Mouse (Mus musculus) forebrain, embryonic 15.5 days (tissue): ENCODE measurements around the gene Rnf128. TPM values are rescaled to one million over a fixed set of nuclear protein-coding genes. Genes with fewer than 3 reads are reported as not detected.
"Not testable (repeated sequence)": the region's sequence is repeated elsewhere in the genome, so short reads cannot be mapped to it uniquely, and the experiment has no call there.

Experiments
- ATAC-seq: fragments of 200-750 bp; cut with Nextera tagmentation; replicated peaks from 2 replicates; pipeline ENCODE4 v1.8.0; 2017; ENCODE audit warnings: mild to moderate bottlenecking, moderate TSS enrichment, moderate library complexity
- H3K27ac ChIP-seq: fragments of 300-500 bp; sonication (generic); replicated peaks from 2 replicates; pipeline ENCODE4 v1.5.1; 2015; ENCODE audit warnings: mild to moderate bottlenecking, inconsistent platforms
- H3K27me3 ChIP-seq: fragments of 300-500 bp; sonication (generic); 2 replicates; pipeline ENCODE4 v1.6.1; 2015; ENCODE audit warnings: inconsistent platforms
- H3K36me3 ChIP-seq: fragments of 300-500 bp; sonication (generic); 2 replicates; pipeline ENCODE4 v1.6.1; 2015; ENCODE audit warnings: mild to moderate bottlenecking, inconsistent platforms
- H3K4me1 ChIP-seq: fragments of 300-500 bp; sonication (generic); 2 replicates; pipeline ENCODE4 v1.6.1; 2015; ENCODE audit warnings: inconsistent platforms
- H3K4me2 ChIP-seq: fragments of 300-500 bp; sonication (generic); replicated peaks from 2 replicates; pipeline ENCODE4 v1.6.1; 2015; ENCODE audit warnings: mild to moderate bottlenecking, inconsistent platforms
- H3K4me3 ChIP-seq: fragments of 300-500 bp; sonication (generic); 2 replicates; pipeline ENCODE4 v1.5.1; 2015; ENCODE audit warnings: mild to moderate bottlenecking, inconsistent platforms
- H3K9ac ChIP-seq: fragments of 300-500 bp; sonication (generic); replicated peaks from 2 replicates; pipeline ENCODE4 v1.6.1; 2015; ENCODE audit warnings: mild to moderate bottlenecking, inconsistent platforms
- H3K9me3 ChIP-seq: fragments of 300-500 bp; sonication (generic); 2 replicates; pipeline ENCODE4 v1.6.1; 2016; ENCODE audit warnings: inconsistent platforms
- WGBS: fragments of 180-500 bp; shearing (Covaris S2); methylation state at CpG from one replicate; pipeline ENCODE4 v1.1.7; 2015; ENCODE audit warnings: mixed read lengths; 5-methylcytosine and 5-hydroxymethylcytosine counted together
- polyA plus RNA-seq: library from polyadenylated mRNA; unstranded; fragments of >200 nt; fragmentation: Nextera tagmentation; extraction: Ambion mirVana; gene quantifications from 2 replicates; pipeline ENCODE4 v1.2.1, GENCODE M21; 2015

Gene Rnf128
- polyA plus RNA-seq, 1 experiment from 2014 or later = 3.1 TPM

DNA sequence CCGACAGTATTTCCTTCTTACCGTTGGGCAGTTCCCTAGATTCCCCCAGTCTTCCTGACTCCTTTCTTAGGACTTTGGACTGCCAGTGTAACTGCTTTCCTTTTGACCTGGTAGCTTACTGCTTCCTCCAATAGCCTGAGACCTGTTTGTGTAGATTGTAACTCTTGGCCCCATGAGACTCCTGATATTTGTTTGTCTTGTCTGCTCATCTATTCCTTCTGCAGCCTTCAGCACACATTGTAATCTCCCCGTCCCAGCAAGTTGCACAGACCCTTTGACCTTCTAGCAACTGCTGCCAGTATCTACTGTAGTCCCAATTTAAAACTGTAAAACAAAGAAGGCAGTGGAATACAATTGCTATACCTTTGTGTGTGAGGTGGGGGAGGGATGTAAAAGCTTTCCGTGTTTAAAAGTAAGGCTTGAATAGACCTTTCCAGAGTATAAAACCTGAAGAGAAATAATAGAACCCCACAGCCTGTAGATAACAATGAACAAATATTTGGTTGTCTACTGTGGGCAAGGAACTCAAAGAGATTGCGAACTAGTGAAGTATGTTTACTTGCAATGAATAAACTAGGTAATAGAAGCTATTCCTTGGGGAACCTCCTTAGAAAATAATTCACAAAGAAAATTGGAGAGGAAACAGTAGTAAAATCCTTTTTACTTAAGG is 726 bp upstream of the Rnf128 start:
- Histone ChIP-seq H3K4me2 (no peak overlapping the region), H3K9ac (no peak overlapping the region), H3K27ac (no peak overlapping the region), H3K4me1 (no peaks in the 10 kb centered on the region), H3K36me3 (no peaks in the 10 kb centered on the region), H3K9me3 (no peaks in the 10 kb centered on the region), H3K4me3 (no peak overlapping the region), H3K27me3 (no peaks in the 10 kb centered on the region)
- ATAC-seq = no peak
- WGBS = 74% methylated on average over 5 of the region's 5 CpGs

DNA sequence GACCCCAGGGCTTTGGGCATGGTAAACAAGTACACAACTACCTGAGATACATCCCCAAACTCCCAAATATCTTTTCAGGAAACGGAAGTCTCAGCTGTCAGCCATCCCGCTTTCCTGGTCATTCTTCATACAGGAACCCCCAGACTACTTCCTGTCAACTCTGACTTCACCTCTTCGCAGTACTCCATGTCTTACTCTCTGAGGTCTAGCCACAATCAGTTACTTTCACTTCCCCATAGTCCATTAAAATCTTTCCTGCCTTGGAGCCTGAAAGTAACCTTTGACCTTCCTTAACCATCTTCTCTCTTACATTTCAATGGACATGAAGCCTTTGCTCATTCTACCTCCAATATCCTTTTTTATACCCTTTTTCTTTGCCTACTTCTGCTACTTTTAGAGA is 6.9 kb downstream of the Rnf128 start:
- Histone ChIP-seq H3K27me3 (no peaks in the 10 kb centered on the region), H3K4me2 (no peak overlapping the region), H3K36me3 (no peaks in the 10 kb centered on the region), H3K9me3 (no peaks in the 10 kb centered on the region), H3K4me1 (no peaks in the 10 kb centered on the region), H3K27ac (no peak overlapping the region), H3K4me3 (no peak overlapping the region), H3K9ac (no peak overlapping the region)
- WGBS = 95% methylated on average over 3 of the region's 3 CpGs
- no peak for ATAC-seq

- Histone ChIP-seq H3K4me1 (no peaks in the 10 kb centered on the region), H3K9ac (no peak overlapping the region), H3K4me3 (no peak overlapping the region), H3K9me3 (no peaks in the 10 kb centered on the region), H3K27me3 (no peaks in the 10 kb centered on the region), H3K27ac (no peak overlapping the region), H3K36me3 (no peaks in the 10 kb centered on the region), H3K4me2 (no peak overlapping the region)
- 78% methylated on average over 6 of the region's 6 CpGs for WGBS
- no peak for ATAC-seq
Measured at GRCm38 (mm10) chrX:139578649-139579278, 15.6 kb downstream of the Rnf128 start.

DNA sequence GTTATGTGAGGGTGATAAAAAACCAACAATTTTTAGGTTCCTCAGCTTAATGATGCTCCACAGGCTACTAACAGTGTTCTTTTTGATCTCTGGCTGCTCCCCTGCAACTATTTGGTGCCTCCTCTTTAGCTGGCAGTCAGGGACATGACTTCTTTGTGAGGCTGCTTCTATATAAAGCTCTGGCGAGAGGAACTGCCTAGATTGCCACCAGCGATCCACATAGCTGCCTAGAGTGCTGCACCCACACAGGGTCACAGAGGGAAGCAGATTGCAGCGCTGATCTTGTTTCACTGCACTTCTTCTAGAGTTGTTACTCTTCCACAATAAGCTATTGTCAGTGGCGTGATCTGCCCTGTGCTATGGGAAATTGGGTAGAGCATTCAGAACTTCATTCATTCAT is 20.5 kb downstream of the Rnf128 start:
- WGBS = 44% methylated on average over 4 of the region's 4 CpGs
- Histone ChIP-seq H3K4me1 (no peaks in the 10 kb centered on the region), H3K27ac (no peak overlapping the region), H3K9ac (no peak overlapping the region), H3K27me3 (no peaks in the 10 kb centered on the region), H3K36me3 (no peaks in the 10 kb centered on the region), H3K4me3 (no peak overlapping the region), H3K4me2 (no peak overlapping the region), H3K9me3 (no peaks in the 10 kb centered on the region)
- ATAC-seq = no peak

DNA sequence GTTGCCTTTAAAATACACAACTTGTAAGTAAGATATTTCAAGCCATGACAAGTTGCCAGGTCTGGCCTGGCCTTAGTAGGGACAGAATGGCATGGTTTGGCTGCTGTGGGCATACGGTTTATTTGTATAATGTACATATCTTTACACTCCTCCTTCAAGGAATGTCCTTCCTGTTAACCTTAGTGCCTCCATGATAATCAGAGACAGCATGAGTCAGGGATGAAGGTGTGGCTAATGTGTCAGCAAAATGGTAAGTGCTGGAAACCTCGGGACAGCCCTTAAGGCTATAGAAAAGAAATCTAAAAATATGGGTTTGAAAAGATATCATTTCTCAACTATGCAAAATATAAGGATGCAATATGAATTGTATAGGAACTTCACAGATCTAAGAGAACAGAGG is 23.6 kb downstream of the Rnf128 start:
- not testable (repeated sequence) for H3K4me3 ChIP-seq, H3K36me3 ChIP-seq, H3K9ac ChIP-seq, H3K4me2 ChIP-seq, H3K9me3 ChIP-seq, H3K27me3 ChIP-seq, H3K27ac ChIP-seq, H3K4me1 ChIP-seq, ATAC-seq
- 88% methylated on average over 2 of the region's 2 CpGs for WGBS

DNA sequence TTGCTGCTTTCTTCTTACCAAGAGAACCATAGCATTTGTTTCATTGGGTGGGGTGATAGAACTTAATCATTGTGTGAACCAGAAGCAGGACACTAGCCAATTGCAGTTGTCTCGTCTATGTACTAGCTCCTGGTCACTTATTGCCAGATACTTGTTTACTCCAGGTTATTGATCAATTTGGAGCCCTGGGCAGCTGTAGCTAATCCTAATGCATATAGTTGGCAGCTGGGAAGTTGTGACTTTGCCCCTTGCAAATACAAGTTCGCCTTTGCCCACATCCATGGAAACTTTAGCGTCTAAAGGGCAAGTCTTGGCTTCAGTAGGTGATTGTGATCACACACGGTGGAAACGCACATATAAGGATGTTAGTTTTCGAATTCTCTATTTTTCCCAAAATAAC is 33.3 kb downstream of the Rnf128 start:
- Histone ChIP-seq H3K4me1 (no peaks in the 10 kb centered on the region), H3K9me3 (no peaks in the 10 kb centered on the region), H3K9ac (no peak overlapping the region), H3K27ac (no peak overlapping the region), H3K4me2 (no peak overlapping the region), H3K4me3 (no peak overlapping the region), H3K27me3 (no peaks in the 10 kb centered on the region), H3K36me3 (no peaks in the 10 kb centered on the region)
- 90% methylated on average over 6 of the region's 6 CpGs for WGBS
- ATAC-seq = no peak

DNA sequence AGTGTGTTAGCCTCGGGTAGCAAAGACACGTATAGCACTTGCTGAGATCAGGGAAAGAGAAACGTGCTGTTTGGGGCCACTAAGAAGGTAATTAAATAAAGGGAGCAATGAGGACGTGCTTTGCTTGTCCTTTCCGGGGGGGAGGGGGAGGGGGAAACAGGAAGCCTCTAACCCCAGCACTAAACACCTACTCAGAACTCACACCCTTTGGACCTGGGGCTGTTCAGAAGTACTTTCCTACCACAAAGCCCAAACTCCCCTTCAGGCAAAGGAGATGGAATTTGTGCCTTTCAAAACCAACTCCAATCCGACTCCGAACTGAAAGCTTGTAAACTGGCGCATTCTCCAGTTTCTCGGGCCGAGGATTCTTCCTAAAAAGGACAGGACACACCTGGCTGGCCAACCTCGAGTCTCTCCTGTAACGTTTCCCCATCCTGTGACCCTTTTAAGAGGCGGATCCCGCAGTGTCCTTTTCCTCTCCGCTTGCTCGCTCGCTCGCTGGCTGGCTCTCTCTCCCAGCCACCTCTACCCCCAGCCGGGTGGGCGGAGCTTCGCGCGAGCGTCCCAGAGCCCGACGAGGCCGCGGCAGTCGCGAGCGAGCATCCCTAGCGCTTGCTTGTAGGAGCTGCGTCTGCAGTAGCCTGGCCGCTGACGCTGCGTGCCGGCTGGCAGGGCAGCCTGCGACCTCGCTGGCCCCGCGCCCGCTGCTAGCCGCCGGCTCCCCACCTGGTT is 47.1 kb downstream of the Rnf128 start:
- 0 out of 2 replicates have a peak, but pooled peaks cover 3% of the 10 kb centered on the region for H3K27me3 ChIP-seq
- WGBS = 15% methylated on average over 44 of the region's 44 CpGs
- H3K9ac ChIP-seq = peak overlapping the region; percentile 47
- no peaks in the 10 kb centered on the region for H3K4me1 ChIP-seq
- no peak overlapping the region for H3K27ac ChIP-seq
- peak overlapping the region; percentile 80 for H3K4me2 ChIP-seq
- ATAC-seq = peak; percentile 99
- no peaks in the 10 kb centered on the region for H3K36me3 ChIP-seq
- no peaks in the 10 kb centered on the region for H3K9me3 ChIP-seq
- peak overlapping the region; percentile 68 for H3K4me3 ChIP-seq

- ATAC-seq = peak; percentile 87
- WGBS = 22% methylated on average over 54 of the region's 54 CpGs
- Histone ChIP-seq H3K4me1 (no peaks in the 10 kb centered on the region), H3K36me3 (no peaks in the 10 kb centered on the region), H3K9ac (peak overlapping the region; percentile 47), H3K4me2 (peak overlapping the region; percentile 80), H3K9me3 (no peaks in the 10 kb centered on the region), H3K27me3 (0 out of 2 replicates have a peak, but pooled peaks cover 3% of the 10 kb centered on the region), H3K4me3 (peak overlapping the region; percentile 68), H3K27ac (no peak overlapping the region)
Measured at GRCm38 (mm10) chrX:139610765-139611300, 47.7 kb downstream of the Rnf128 start.

- 0 out of 2 replicates have a peak, but pooled peaks cover 3% of the 10 kb centered on the region for H3K27me3 ChIP-seq
- no peaks in the 10 kb centered on the region for H3K36me3 ChIP-seq
- H3K4me3 ChIP-seq = no peak overlapping the region
- H3K9me3 ChIP-seq = no peaks in the 10 kb centered on the region
- H3K9ac ChIP-seq = no peak overlapping the region
- no peak overlapping the region for H3K4me2 ChIP-seq
- H3K4me1 ChIP-seq = no peaks in the 10 kb centered on the region
- no peak overlapping the region for H3K27ac ChIP-seq
- ATAC-seq = no peak
- 84% methylated on average over 2 of the region's 2 CpGs for WGBS
Measured at GRCm38 (mm10) chrX:139614761-139615160, 51.6 kb downstream of the Rnf128 start.

DNA sequence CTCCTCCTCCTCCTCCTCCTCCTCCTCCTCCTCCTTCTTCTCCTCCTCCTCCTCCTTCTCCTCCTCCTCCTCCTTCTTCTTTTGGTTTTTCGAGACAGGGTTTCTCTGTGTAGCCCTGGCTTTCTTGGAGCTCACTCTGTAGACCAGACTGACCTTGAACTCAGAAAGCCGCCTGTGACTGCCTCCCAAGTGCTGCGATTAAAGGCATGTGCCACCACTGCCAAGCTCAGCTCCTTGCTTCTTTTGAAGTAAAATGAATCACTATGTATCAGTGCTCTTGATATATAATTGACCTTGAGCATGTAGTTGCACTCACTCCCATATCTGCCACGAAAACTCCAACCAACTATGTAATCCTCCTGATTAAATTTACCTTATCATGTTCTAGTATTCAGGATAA is 59.0 kb downstream of the Rnf128 start:
- no peak for ATAC-seq

DNA sequence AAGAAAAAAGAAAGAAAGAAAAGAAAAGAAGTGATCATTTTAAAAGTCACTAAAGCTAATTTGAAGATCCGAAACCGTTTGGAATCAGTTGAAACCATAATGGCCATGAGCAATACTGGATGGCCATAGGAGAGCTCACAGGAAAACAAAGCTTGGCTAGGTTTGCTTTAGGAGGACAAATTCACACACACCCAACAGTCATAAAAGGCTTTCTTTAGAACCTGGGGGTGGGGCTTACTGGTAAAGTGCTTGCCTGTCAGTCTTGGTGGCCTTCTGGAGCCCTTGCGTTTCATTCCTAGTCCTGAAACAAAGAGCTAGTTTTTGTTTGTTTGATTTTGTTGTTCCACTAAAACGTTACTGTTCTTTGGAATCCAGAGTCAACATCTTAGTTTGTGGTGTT is 71.6 kb downstream of the Rnf128 start:
- Histone ChIP-seq H3K36me3 (no peaks in the 10 kb centered on the region), H3K4me1 (no peaks in the 10 kb centered on the region), H3K27ac (no peak overlapping the region), H3K9ac (no peak overlapping the region), H3K4me3 (no peak overlapping the region), H3K9me3 (no peaks in the 10 kb centered on the region), H3K4me2 (no peak overlapping the region), H3K27me3 (no peaks in the 10 kb centered on the region)
- no peak for ATAC-seq
- 71% methylated on average over 4 of the region's 4 CpGs for WGBS

More for the DNA sequence above, 59.0 kb downstream of the Rnf128 start:
- H3K36me3 ChIP-seq = no peaks in the 10 kb centered on the region
- no peak overlapping the region for H3K9ac ChIP-seq
- WGBS = 89% methylated on average over 3 of the region's 4 CpGs
- H3K4me2 ChIP-seq = no peak overlapping the region
- no peak overlapping the region for H3K27ac ChIP-seq
- no peak overlapping the region for H3K4me3 ChIP-seq
- H3K4me1 ChIP-seq = no peaks in the 10 kb centered on the region
- no peaks in the 10 kb centered on the region for H3K27me3 ChIP-seq
- H3K9me3 ChIP-seq = no peaks in the 10 kb centered on the region

DNA sequence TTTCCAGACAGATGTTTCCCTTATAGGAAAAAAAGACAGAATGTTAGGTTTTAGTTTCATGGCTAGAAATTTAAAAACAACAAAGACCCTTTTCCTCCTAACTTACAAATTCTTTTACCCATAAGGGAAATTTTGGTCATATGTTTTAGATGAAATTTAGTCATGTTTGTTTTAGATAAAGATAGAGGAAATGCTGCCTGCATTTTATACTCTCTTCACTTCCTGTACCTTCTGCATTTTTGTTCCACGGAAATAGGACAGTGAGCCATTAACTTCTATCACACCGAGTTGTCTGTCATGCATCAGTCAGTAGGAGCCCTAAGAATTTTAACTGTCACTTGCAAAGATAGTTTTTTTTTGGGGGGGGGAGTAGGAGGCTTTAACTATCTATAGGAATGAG is 76.6 kb downstream of the Rnf128 start:
- Histone ChIP-seq H3K9me3 (no peaks in the 10 kb centered on the region), H3K4me2 (no peak overlapping the region), H3K27me3 (no peaks in the 10 kb centered on the region), H3K9ac (no peak overlapping the region), H3K27ac (no peak overlapping the region), H3K4me3 (no peak overlapping the region), H3K4me1 (no peaks in the 10 kb centered on the region), H3K36me3 (no peaks in the 10 kb centered on the region)
- ATAC-seq = no peak
- 86% methylated on average over 2 of the region's 2 CpGs for WGBS
